Mouse (Mus musculus) limb, embryonic 10.5 days (tissue): ENCODE data around the gene Izumo1r. TPM values are rescaled to one million over a fixed set of nuclear protein-coding genes. Genes with fewer than 3 reads are reported as not detected.

Source experiments
- DNase-seq: peaks from one replicate; pipeline ENCODE4 v3.0.0-alpha.2; 2017; ENCODE audit warnings: low spot score
- H3K27ac ChIP-seq: fragments of 300-500 bp; sonication (generic); 2 replicates; pipeline ENCODE4 v1.5.1; 2016; ENCODE audit warnings: mild to moderate bottlenecking
- H3K27me3 ChIP-seq: fragments of 300-500 bp; sonication (generic); 2 replicates; pipeline ENCODE4 v1.6.1; 2016; ENCODE audit warnings: low read depth, mild to moderate bottlenecking; ENCODE audit not compliant: poor library complexity, severe bottlenecking
- H3K36me3 ChIP-seq: fragments of 300-500 bp; sonication (generic); 2 replicates; pipeline ENCODE4 v1.6.1; 2016; ENCODE audit warnings: mild to moderate bottlenecking, moderate library complexity
- H3K4me1 ChIP-seq: fragments of 300-500 bp; sonication (generic); 2 replicates; pipeline ENCODE4 v1.6.1; 2016
- H3K4me3 ChIP-seq: fragments of 300-500 bp; sonication (generic); 2 replicates; pipeline ENCODE4 v1.5.1; 2016; ENCODE audit warnings: mild to moderate bottlenecking, moderate library complexity
- H3K9me3 ChIP-seq: fragments of 300-500 bp; sonication (generic); replicated peaks from 2 replicates; pipeline ENCODE4 v1.6.1; 2016; ENCODE audit warnings: mild to moderate bottlenecking
- WGBS: fragments of 180-500 bp; shearing (Covaris S2); methylation state at CpG from one replicate; pipeline ENCODE4 v1.1.7; 2016; 5-methylcytosine and 5-hydroxymethylcytosine counted together
- polyA plus RNA-seq: library from polyadenylated mRNA; unstranded; fragments of >200 nt; fragmentation: Nextera tagmentation; extraction: Ambion mirVana; gene quantifications from 2 replicates; pipeline ENCODE4 v1.2.1, GENCODE M21; 2016

The Izumo1r gene
- polyA plus RNA-seq, 1 experiment from 2014 or later: not detected

DNA sequence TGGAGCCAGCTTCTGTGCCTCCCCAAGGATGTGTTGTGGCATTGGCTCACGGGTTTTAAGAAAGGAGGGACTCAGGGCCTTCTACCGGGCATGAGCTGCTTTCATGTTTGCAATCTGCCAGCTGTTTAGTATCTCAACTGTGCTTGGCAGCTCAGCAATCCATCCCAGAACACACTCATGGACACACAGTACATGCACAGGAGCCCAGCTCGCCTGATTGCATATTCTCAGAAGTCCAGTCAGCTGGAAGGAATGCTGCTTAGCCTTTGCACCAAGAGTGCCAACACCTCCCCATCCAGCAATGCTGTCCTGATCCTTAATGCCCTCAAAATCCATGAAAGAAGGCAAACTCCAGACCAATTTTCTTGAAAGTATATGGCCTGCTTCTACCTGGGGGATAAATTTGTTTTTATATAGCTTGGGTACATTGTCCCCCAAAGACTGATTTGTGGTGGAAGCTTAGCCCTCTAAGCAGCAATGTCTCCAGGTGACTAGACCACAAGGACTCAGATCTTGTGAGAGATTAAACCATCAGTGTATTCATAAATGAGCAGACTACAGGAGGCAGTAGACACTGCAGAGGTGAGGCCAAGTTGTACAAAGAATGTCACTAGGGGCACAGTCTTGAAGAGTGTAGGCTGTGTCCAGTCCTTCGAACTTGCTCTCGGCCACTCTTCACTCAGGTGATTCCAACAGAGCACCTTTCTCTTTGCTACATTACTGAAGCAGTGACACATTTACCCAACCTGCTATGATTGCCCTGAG, 27.8 kb downstream of the Izumo1r start:
- Histone ChIP-seq H3K4me1 (peaks cover 20% of the 10 kb centered on the region), H3K27ac (no peak overlapping the region), H3K4me3 (no peak overlapping the region), H3K27me3 (no peaks in the 10 kb centered on the region), H3K9me3 (no peaks in the 10 kb centered on the region), H3K36me3 (no peaks in the 10 kb centered on the region)
- no peak for DNase-seq
- WGBS: 87% methylated on average over 5 of the region's 5 CpGs

DNA sequence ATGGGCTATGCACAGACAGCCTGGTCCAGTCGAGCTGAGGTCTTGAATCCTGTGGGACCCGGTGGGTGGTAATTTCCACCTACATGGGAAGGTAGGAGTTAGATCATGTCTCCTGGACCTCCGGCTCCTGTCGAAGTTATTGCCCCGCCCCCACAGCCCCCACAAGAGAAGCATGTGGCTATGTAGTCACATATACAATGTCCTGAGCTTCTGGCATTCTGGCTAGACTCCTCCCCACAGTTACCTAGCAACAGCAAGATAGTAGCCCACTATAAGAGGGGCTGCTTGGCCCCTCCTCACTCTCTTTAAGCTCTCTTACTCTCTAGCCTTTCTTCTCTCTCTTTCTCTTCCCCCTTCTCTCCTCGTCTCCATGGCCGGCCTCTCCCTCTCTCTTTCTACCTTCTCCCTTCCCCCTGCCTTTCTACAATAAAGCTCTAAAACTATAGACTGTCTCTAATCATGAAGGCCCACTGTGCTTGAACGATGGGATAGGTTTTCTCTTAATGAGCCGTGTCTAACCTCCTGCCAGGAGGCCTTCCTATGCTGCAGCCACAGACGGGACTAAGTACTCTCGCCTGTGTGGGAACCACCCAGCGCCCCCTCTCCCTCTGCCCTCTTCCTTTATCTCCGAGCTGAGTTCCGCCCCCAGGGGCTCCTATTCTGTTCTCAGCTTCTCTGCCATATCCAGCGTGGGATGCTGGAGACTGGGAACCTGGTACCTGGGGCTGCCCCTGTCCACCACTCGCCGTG, 31.4 kb downstream of the Izumo1r start:
- Histone ChIP-seq H3K27me3 (no peaks in the 10 kb centered on the region), H3K9me3 (no peaks in the 10 kb centered on the region), H3K27ac (peak overlapping the region; percentile 53; the same call in 1 of the 2 replicates), H3K4me3 (no peak overlapping the region), H3K36me3 (no peaks in the 10 kb centered on the region), H3K4me1 (peaks cover 20% of the 10 kb centered on the region)
- DNase-seq: no peak
- 56% methylated on average over 17 of the region's 17 CpGs for WGBS

DNA sequence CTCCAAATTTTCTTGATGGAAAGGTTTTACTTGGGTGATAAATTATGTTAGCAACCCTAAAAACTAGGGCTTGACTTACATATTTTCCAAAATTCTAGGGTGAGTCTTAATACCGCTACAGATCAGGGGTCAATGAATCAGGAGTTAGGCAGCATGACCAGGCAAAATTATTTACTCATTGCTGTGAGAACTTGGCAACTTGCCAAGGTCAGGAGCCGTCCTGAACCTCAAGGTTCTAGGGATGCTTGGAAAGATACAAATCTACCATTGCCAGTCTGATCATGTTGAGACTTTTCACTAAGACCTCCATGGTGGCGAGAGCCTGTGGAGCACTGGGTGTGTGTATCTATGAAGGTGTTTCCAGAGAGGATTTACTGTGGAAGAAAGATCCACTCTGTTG, 32.2 kb downstream of the Izumo1r start:
- no peak for DNase-seq
- Histone ChIP-seq H3K36me3 (no peaks in the 10 kb centered on the region), H3K27me3 (no peaks in the 10 kb centered on the region), H3K27ac (no peak overlapping the region), H3K4me1 (peaks cover 19% of the 10 kb centered on the region), H3K9me3 (no peaks in the 10 kb centered on the region), H3K4me3 (no peak overlapping the region)
- 92% methylated on average over 3 of the region's 3 CpGs for WGBS

DNA sequence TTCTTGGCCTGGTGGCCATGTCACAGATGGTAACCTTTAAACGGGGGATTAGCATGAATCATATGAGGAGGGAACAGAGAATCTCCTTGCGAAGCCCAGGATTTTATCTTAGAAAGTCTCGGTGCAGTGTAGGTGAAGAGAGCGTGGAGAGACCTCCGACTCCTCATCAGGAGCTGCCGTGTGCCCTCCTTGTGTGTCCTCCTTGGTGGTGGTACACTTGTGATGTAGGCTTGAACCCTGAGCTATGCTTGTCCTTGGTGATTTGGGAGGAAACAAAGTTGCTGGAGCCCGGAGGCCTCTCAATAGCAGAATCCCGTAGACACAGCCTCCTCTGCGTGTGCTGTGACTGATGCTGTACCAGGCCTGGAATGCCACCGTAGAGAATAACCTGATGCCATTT, 32.9 kb downstream of the Izumo1r start:
- no peak overlapping the region for H3K27ac ChIP-seq
- 93% methylated on average over 10 of the region's 10 CpGs for WGBS

DNA sequence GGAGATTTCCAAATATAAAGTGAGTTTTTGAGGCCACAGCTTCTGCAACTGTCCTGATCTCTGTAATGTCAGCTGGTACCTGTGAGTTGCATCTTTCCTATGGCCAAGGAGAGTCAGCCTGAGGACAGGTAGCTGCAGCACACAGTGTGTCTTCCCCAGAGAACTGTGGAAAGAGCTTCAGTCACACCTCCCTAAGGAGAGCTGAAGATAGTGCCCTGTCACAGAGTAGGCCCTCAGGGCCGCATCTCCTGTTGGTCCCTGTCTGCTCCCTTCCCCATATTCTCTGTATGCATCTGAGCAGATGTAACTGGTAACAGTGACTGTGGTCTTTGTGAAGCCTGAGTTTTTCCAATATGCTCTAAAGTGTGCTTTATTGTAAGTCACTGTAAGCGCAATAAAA, 33.4 kb downstream of the Izumo1r start:
- no peak for DNase-seq

More for the DNA sequence above, 32.9 kb downstream of the Izumo1r start:
- Histone ChIP-seq H3K36me3 (no peaks in the 10 kb centered on the region), H3K9me3 (no peaks in the 10 kb centered on the region), H3K4me3 (no peak overlapping the region), H3K4me1 (peaks cover 13% of the 10 kb centered on the region), H3K27me3 (no peaks in the 10 kb centered on the region)
- DNase-seq: no peak

DNA sequence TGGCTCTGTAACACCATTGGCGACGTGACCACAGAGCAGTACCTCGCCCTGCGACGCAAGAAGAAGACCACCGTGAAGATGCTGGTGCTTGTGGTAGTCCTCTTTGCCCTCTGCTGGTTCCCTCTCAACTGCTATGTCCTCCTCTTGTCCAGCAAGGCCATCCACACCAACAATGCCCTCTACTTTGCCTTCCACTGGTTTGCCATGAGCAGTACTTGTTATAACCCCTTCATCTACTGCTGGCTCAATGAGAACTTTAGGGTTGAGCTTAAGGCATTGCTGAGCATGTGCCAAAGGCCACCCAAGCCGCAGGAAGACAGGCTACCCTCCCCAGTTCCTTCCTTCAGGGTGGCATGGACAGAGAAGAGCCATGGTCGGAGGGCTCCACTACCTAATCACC, 35.4 kb downstream of the Izumo1r start:
- Histone ChIP-seq H3K4me1 (peaks cover 13% of the 10 kb centered on the region), H3K27me3 (no peaks in the 10 kb centered on the region), H3K27ac (no peak overlapping the region), H3K4me3 (no peak overlapping the region), H3K9me3 (no peaks in the 10 kb centered on the region), H3K36me3 (no peaks in the 10 kb centered on the region)
- DNase-seq: no peak
- 93% methylated on average over 8 of the region's 8 CpGs for WGBS

More for the DNA sequence above, 33.4 kb downstream of the Izumo1r start:
- WGBS: 86% methylated on average over 2 of the region's 2 CpGs
- Histone ChIP-seq H3K27ac (no peak overlapping the region), H3K9me3 (no peaks in the 10 kb centered on the region), H3K27me3 (no peaks in the 10 kb centered on the region), H3K4me1 (peaks cover 13% of the 10 kb centered on the region), H3K4me3 (no peak overlapping the region), H3K36me3 (no peaks in the 10 kb centered on the region)

DNA sequence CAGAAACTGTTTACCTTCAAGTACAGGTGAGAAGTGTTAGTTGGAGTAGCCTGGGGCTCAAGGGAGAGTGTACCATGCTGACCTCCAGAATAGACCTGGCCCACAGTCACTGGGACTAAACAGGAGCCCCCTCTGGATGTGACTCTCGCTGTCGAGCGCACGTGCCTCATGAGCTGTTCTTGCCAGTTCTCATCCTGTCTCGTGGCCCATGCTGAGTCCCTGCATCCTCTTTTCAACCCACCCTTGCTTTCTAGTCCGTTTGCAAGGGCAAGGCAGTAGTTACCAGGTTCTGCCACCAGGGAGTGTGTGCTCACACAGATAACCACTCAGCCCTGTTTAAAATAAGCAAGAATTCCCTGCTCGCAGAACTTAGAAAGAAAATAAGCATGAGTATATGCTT, 36.8 kb downstream of the Izumo1r start:
- WGBS: 45% methylated on average over 7 of the region's 7 CpGs

DNA sequence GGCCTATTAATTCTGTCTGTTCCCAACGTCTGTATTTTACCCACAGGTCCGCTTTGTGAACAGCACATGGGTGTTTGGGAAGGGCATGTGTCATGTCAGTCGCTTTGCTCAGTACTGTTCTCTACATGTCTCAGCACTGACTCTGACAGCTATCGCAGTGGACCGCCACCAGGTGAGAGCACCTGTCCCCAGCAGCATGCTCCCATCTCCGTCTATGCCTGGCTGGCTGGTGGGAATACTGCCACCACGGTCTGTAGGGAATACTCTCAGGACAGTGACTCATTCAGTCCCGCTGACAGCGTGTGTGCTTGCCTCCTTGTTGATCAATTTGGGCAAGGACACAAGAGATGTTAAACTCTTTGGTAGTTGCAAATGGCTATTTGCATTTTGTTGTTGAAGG, 39.0 kb downstream of the Izumo1r start:
- peaks cover 8% of the 10 kb centered on the region for H3K4me1 ChIP-seq
- peaks cover 32% of the 10 kb centered on the region for H3K27me3 ChIP-seq
- 86% methylated on average over 9 of the region's 9 CpGs for WGBS
- no peak for DNase-seq
- H3K27ac ChIP-seq: no peak overlapping the region
- H3K36me3 ChIP-seq: no peaks in the 10 kb centered on the region
- H3K4me3 ChIP-seq: no peak overlapping the region
- no peaks in the 10 kb centered on the region for H3K9me3 ChIP-seq

More for the DNA sequence above, 36.8 kb downstream of the Izumo1r start:
- H3K9me3 ChIP-seq: no peaks in the 10 kb centered on the region
- H3K4me3 ChIP-seq: no peak overlapping the region
- peaks cover 1% of the 10 kb centered on the region for H3K4me1 ChIP-seq
- no peak overlapping the region for H3K27ac ChIP-seq
- DNase-seq: no peak
- peaks cover 10% of the 10 kb centered on the region for H3K27me3 ChIP-seq
- H3K36me3 ChIP-seq: no peaks in the 10 kb centered on the region

GRCm38 (mm10) chr9:14863126-14863525, 40.6 kb downstream of the Izumo1r start:
- H3K36me3 ChIP-seq: no peaks in the 10 kb centered on the region
- H3K4me3 ChIP-seq: no peak overlapping the region
- DNase-seq: no peak
- 84% methylated on average over 3 of the region's 3 CpGs for WGBS
- no peaks in the 10 kb centered on the region for H3K9me3 ChIP-seq
- peaks cover 10% of the 10 kb centered on the region for H3K4me1 ChIP-seq
- H3K27ac ChIP-seq: no peak overlapping the region
- peaks cover 48% of the 10 kb centered on the region for H3K27me3 ChIP-seq

- Histone ChIP-seq H3K27me3 (peaks cover 62% of the 10 kb centered on the region), H3K4me1 (peaks cover 10% of the 10 kb centered on the region)
These were observed 43.7 kb downstream of the Izumo1r start, which contains the start of gene Gpr83 for GRCm38 (mm10) chr9:14859868-14860639. Gene Gpr83, plus strand, starts transcription at chr9:14860210.

GRCm38 (mm10) chr9:14858782-14859181, 45.0 kb downstream of the Izumo1r start:
- no peaks in the 10 kb centered on the region for H3K9me3 ChIP-seq
- no peak for DNase-seq
- peaks cover 10% of the 10 kb centered on the region for H3K4me1 ChIP-seq
- H3K27ac ChIP-seq: no peak overlapping the region
- no peak overlapping the region for H3K4me3 ChIP-seq
- H3K36me3 ChIP-seq: no peaks in the 10 kb centered on the region
- 86% methylated on average over 3 of the region's 3 CpGs for WGBS
- peaks cover 62% of the 10 kb centered on the region for H3K27me3 ChIP-seq

More at GRCm38 (mm10) chr9:14859868-14860639, 43.7 kb downstream of the Izumo1r start, which contains the start of gene Gpr83:
- H3K36me3 ChIP-seq: no peaks in the 10 kb centered on the region
- H3K9me3 ChIP-seq: no peaks in the 10 kb centered on the region
- 2% methylated on average over 47 of the region's 47 CpGs for WGBS
- H3K27ac ChIP-seq: no peak within 1 kb of the TSS
- DNase-seq: peak; percentile 70
- H3K4me3 ChIP-seq: peak within 1 kb of the TSS; percentile 56

DNA sequence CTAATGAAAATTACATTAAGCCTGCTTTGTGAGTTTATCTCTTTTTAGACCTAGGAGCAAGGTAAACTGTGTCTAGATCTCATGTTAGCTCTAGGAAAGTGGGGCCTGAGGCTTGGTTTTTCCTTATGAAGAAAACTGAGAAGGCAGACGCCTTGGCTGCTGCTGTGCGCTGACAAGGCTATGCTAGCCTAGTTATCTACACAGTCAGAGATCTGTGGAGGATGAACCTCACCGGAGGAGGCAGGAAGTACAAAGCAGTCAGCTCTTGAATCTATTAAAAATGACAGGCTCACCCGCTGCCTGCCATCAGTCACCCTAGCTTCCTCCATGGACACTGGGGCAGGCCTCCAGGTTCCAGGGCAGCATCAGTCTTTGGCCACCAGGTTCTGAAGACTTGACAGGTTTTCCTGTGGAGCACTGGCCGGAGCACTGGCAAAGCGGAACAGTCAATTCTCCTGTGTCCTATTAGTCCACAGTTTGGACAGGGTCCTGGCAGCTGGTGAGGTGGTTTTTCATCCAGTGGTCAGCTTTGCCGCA, 45.5 kb downstream of the Izumo1r start:
- no peak overlapping the region for H3K4me3 ChIP-seq
- H3K27ac ChIP-seq: no peak overlapping the region
- no peak for DNase-seq
- peaks cover 62% of the 10 kb centered on the region for H3K27me3 ChIP-seq
- no peaks in the 10 kb centered on the region for H3K36me3 ChIP-seq
- no peaks in the 10 kb centered on the region for H3K9me3 ChIP-seq
- WGBS: 78% methylated on average over 7 of the region's 7 CpGs
- peaks cover 10% of the 10 kb centered on the region for H3K4me1 ChIP-seq
